Mouse (Mus musculus) midbrain, embryonic 11.5 days (tissue): Measurements from ENCODE around the gene Adgrf5. TPM values are rescaled to one million over a fixed set of nuclear protein-coding genes. Genes with fewer than 3 reads are reported as not detected.
A peak's percentile ranks its signal among the peaks of the same experiment; 100 is the strongest.

Experiments used
- ATAC-seq: fragments of 200-750 bp; cut with Nextera tagmentation; 2 replicates; pipeline ENCODE4 v1.8.0; 2017; ENCODE audit warnings: moderate TSS enrichment, moderate library complexity; ENCODE audit not compliant: low FRiP score
- DNase-seq: peaks from one replicate; pipeline ENCODE4 v3.0.0; 2015; ENCODE audit warnings: low spot score; ENCODE audit errors: missing footprints
- H3K27ac ChIP-seq: fragments of 300-500 bp; sonication (generic); 2 replicates; pipeline ENCODE4 v1.5.1; 2014; ENCODE audit warnings: low read depth, low read length
- H3K27me3 ChIP-seq: fragments of 300-500 bp; sonication (generic); 2 replicates; pipeline ENCODE4 v1.6.1; 2014; ENCODE audit warnings: mild to moderate bottlenecking, low read length, moderate library complexity, mixed read lengths; ENCODE audit not compliant: control insufficient read depth, insufficient read depth
- H3K36me3 ChIP-seq: fragments of 300-500 bp; sonication (generic); 2 replicates; pipeline ENCODE4 v1.6.1; 2014; ENCODE audit warnings: mild to moderate bottlenecking, low read length, moderate library complexity, mixed read lengths; ENCODE audit not compliant: control insufficient read depth, insufficient read depth
- H3K4me1 ChIP-seq: fragments of 300-500 bp; sonication (generic); 2 replicates; pipeline ENCODE4 v1.6.1; 2014; ENCODE audit warnings: low read length; ENCODE audit not compliant: control insufficient read depth, insufficient read depth
- H3K4me2 ChIP-seq: fragments of 300-500 bp; sonication (generic); 2 replicates; pipeline ENCODE4 v1.6.1; 2014; ENCODE audit warnings: mild to moderate bottlenecking, moderate library complexity
- H3K4me3 ChIP-seq: fragments of 300-500 bp; sonication (generic); 2 replicates; pipeline ENCODE4 v1.5.1; 2014; ENCODE audit warnings: low read depth, low read length
- H3K9ac ChIP-seq: fragments of 300-500 bp; sonication (generic); 2 replicates; pipeline ENCODE4 v1.6.1; 2014; ENCODE audit warnings: low read length
- H3K9me3 ChIP-seq: fragments of 300-500 bp; sonication (generic); 2 replicates; pipeline ENCODE4 v1.6.1; 2016; ENCODE audit warnings: low read length; ENCODE audit not compliant: control insufficient read depth
- WGBS: fragments of 180-500 bp; shearing (Covaris S2); extraction: QIAGEN DNeasy Blood & Tissue Kit; methylation state at CpG from one replicate; pipeline ENCODE4 v1.1.7; 2014; 5-methylcytosine and 5-hydroxymethylcytosine counted together
- polyA plus RNA-seq: library from polyadenylated mRNA; unstranded; fragments of >200 nt; fragmentation: Nextera tagmentation; extraction: Ambion mirVana; gene quantifications from 2 replicates; pipeline ENCODE4 v1.2.1, GENCODE M21; 2014

The Adgrf5 gene
- polyA plus RNA-seq, 1 experiment from 2014 or later: 6.8 TPM

DNA sequence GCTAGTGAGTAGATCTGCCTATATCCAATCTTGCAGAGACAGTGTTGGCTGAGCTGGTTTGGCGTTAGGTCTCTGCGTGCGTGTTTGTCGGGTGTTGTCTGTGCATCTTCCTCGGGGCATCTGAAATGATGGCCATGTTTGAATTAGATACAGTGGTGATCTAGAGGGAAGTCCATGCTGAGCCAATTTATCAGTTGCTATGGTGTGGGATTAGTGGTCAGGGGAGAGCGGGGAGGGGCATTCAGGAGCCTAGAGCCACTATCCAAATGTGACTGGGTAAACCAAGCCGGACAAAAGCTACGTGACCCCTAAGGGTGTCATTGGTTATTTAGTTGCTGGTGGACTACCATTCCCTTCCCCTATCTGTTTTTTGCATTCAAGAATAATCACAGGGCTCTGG is 33.4 kb downstream of the Adgrf5 start:
- Histone ChIP-seq H3K27me3 (no peaks in the 10 kb centered on the region), H3K9ac (no peak overlapping the region), H3K4me1 (no peaks in the 10 kb centered on the region), H3K36me3 (no peaks in the 10 kb centered on the region), H3K9me3 (no peaks in the 10 kb centered on the region), H3K4me3 (no peak overlapping the region), H3K4me2 (no peak overlapping the region), H3K27ac (no peak overlapping the region)
- DNase-seq (no peak), ATAC-seq (peak; percentile 30; the same call in 1 of the 2 replicates)
- WGBS: 49% methylated on average over 8 of the region's 8 CpGs

GRCm38 (mm10) chr17:43395400-43396258 is 35.4 kb downstream of the Adgrf5 start:
- no peak for DNase-seq
- no peaks in the 10 kb centered on the region for H3K36me3 ChIP-seq
- no peak overlapping the region for H3K9ac ChIP-seq
- H3K27ac ChIP-seq: no peak overlapping the region
- ATAC-seq: no peak
- no peaks in the 10 kb centered on the region for H3K27me3 ChIP-seq
- no peak overlapping the region for H3K4me3 ChIP-seq
- no peak overlapping the region for H3K4me2 ChIP-seq
- H3K9me3 ChIP-seq: no peaks in the 10 kb centered on the region
- 84% methylated on average over 12 of the region's 12 CpGs for WGBS
- H3K4me1 ChIP-seq: no peaks in the 10 kb centered on the region; the same call in 1 of the 2 replicates

DNA sequence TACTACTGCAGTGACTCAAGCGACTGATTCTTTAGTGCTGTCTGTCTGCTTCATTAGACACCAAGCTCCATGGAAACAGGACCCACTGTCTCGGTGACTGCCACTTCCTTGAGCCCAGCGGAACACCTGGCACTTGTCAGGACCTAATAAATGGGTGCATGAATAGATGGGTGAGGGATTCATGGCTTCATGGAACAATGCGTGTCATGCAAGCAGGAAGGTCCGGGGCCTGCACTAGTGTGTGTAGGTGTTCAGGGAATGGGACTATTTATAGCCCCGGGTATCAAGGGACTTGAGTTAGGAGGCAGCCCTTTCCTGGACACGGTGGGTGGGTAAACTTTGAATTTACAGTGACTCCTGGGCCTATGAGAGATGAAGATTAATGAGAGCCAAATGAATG is 38.4 kb downstream of the Adgrf5 start:
- WGBS: 68% methylated on average over 7 of the region's 7 CpGs
- no peaks in the 10 kb centered on the region; the same call in 1 of the 2 replicates for H3K4me1 ChIP-seq
- H3K4me3 ChIP-seq: no peak overlapping the region
- no peak overlapping the region for H3K27ac ChIP-seq
- no peak for DNase-seq
- no peaks in the 10 kb centered on the region for H3K27me3 ChIP-seq
- H3K36me3 ChIP-seq: no peaks in the 10 kb centered on the region
- no peaks in the 10 kb centered on the region for H3K9me3 ChIP-seq
- H3K9ac ChIP-seq: no peak overlapping the region
- no peak overlapping the region for H3K4me2 ChIP-seq
- no peak for ATAC-seq

- Histone ChIP-seq H3K4me1 (no peaks in the 10 kb centered on the region; the same call in 1 of the 2 replicates), H3K27ac (no peak overlapping the region), H3K4me2 (no peak overlapping the region), H3K36me3 (no peaks in the 10 kb centered on the region), H3K4me3 (no peak overlapping the region), H3K9ac (no peak overlapping the region), H3K27me3 (no peaks in the 10 kb centered on the region), H3K9me3 (no peaks in the 10 kb centered on the region)
- ATAC-seq: peak; percentile 40; the same call in 1 of the 2 replicates
- DNase-seq: peak; percentile 86
- WGBS: 41% methylated on average over 3 of the region's 3 CpGs
Observed at GRCm38 (mm10) chr17:43399151-43399550, 38.9 kb downstream of the Adgrf5 start.

DNA sequence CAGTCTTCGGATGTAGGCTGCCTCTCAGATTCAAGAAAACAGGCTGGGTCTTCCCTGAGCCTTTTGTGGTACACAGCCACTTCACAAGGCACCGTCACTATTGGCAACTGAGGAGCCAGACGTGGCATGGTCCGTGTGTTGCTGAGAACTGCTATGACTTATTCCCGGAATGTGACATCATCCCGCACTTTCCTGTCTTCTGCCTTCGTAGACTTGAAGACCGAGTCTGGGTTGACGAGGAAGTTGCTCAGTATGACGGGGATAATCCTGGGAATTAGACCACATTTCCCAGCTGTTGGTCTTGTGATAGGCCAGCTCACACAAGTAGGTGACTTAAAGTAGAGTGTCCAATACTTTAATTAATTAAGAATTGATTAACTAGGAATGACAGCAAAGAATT is 40.2 kb downstream of the Adgrf5 start:
- DNase-seq: no peak
- Histone ChIP-seq H3K36me3 (no peaks in the 10 kb centered on the region), H3K4me3 (no peak overlapping the region), H3K9me3 (no peaks in the 10 kb centered on the region), H3K27ac (no peak overlapping the region), H3K4me1 (no peaks in the 10 kb centered on the region; the same call in 1 of the 2 replicates), H3K9ac (no peak overlapping the region), H3K4me2 (no peak overlapping the region), H3K27me3 (no peaks in the 10 kb centered on the region)
- no peak for ATAC-seq
- WGBS: 64% methylated on average over 10 of the region's 10 CpGs

DNA sequence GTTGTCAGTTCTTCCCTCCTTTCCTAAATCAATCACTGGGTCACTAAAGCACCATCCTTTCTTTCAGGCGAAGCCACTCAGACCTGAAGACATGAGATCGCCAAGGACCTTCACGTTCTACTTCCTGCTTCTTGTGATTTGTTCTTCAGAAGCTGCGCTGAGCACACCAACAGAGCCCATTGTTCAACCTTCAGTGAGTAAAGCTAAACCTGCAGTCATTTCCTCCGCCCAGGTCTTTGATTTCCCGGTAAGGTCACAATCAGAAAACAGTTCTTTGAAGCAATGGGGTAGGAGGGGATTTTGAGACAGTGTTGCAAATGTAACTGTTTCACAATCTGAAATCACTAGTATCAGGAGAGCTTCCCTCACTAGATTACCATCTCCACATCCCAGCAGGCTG is 43.6 kb downstream of the Adgrf5 start:
- WGBS: 51% methylated on average over 6 of the region's 6 CpGs
- no peaks in the 10 kb centered on the region; the same call in 1 of the 2 replicates for H3K4me1 ChIP-seq
- H3K4me3 ChIP-seq: no peak overlapping the region
- H3K36me3 ChIP-seq: no peaks in the 10 kb centered on the region
- H3K9ac ChIP-seq: no peak overlapping the region
- H3K27ac ChIP-seq: no peak overlapping the region
- no peak overlapping the region for H3K4me2 ChIP-seq
- H3K9me3 ChIP-seq: no peaks in the 10 kb centered on the region
- DNase-seq (no peak), ATAC-seq (no peak)
- H3K27me3 ChIP-seq: no peaks in the 10 kb centered on the region

GRCm38 (mm10) chr17:43404408-43404807 is 44.2 kb downstream of the Adgrf5 start:
- Histone ChIP-seq H3K4me1 (no peaks in the 10 kb centered on the region), H3K9me3 (no peaks in the 10 kb centered on the region), H3K27ac (no peak overlapping the region), H3K9ac (no peak overlapping the region), H3K27me3 (no peaks in the 10 kb centered on the region), H3K4me3 (no peak overlapping the region), H3K36me3 (no peaks in the 10 kb centered on the region), H3K4me2 (no peak overlapping the region)
- no peak for ATAC-seq
- WGBS: 84% methylated on average over 5 of the region's 5 CpGs
- no peak for DNase-seq

- no peak for DNase-seq
- no peak for ATAC-seq
- Histone ChIP-seq H3K27ac (no peak overlapping the region), H3K4me1 (no peaks in the 10 kb centered on the region), H3K4me2 (no peak overlapping the region), H3K9me3 (no peaks in the 10 kb centered on the region), H3K9ac (no peak overlapping the region), H3K27me3 (no peaks in the 10 kb centered on the region), H3K36me3 (no peaks in the 10 kb centered on the region), H3K4me3 (no peak overlapping the region)
- WGBS: 88% methylated on average over 3 of the region's 3 CpGs
Observed at GRCm38 (mm10) chr17:43406321-43406720, 46.1 kb downstream of the Adgrf5 start.

- Histone ChIP-seq H3K4me3 (no peak overlapping the region), H3K4me1 (no peaks in the 10 kb centered on the region), H3K36me3 (no peaks in the 10 kb centered on the region), H3K9me3 (no peaks in the 10 kb centered on the region), H3K9ac (no peak overlapping the region), H3K27me3 (no peaks in the 10 kb centered on the region), H3K27ac (no peak overlapping the region), H3K4me2 (no peak overlapping the region)
- ATAC-seq: no peak
- 92% methylated on average over 7 of the region's 7 CpGs for WGBS
- no peak for DNase-seq
Observed at GRCm38 (mm10) chr17:43407548-43407947, 47.3 kb downstream of the Adgrf5 start.
